Mouse (Mus musculus) neural tube, embryonic 10.5 days (tissue): ENCODE results near the gene Cfc1.
A peak's percentile ranks its signal among the peaks of the same experiment; 100 is the strongest.
"Not testable (repeated sequence)": the region's sequence is repeated elsewhere in the genome, so short reads cannot be mapped to it uniquely, and the experiment has no call there.

ENCODE experiments used
- DNase-seq: peaks from one replicate; pipeline ENCODE4 v3.0.0-alpha.2; 2017; ENCODE audit warnings: low spot score; ENCODE audit errors: extremely low spot score

Gene Cfc1

DNA sequence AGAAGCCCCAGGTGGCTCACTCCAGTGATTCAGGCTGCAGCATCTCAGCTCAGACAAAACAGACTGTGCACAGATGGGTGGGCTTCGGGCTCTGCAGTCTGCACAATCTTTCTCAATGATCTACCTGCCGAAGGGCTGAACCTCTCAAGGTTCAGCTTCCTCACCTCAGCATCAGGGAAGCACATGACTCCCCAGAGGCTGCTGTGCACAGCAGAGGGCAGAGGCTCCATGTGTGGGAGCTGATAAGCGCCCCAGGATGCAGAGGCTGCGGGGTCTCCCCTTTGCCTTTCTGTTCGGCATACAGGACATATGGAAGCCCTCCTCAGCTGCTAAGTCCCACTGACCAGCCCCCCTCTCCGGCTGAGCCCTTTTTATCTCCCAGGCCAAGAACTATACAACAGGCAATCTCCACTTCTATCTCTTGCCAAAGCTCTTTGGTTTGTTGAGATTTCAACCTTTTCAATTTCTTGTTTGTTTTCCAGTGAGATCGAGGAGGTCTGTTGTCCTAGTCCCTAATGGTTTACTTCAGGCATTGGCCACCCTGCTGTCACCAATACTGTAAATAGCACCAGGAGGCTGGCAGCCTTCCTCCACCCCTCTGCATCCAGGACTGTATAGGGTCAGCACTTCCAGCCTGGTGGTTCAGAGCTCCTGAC lies at the start of gene Cfc1:
Gene Cfc1, plus strand, starts transcription at position 606 of the 656 bp plus-strand sequence.
- not testable (repeated sequence) for DNase-seq

DNA sequence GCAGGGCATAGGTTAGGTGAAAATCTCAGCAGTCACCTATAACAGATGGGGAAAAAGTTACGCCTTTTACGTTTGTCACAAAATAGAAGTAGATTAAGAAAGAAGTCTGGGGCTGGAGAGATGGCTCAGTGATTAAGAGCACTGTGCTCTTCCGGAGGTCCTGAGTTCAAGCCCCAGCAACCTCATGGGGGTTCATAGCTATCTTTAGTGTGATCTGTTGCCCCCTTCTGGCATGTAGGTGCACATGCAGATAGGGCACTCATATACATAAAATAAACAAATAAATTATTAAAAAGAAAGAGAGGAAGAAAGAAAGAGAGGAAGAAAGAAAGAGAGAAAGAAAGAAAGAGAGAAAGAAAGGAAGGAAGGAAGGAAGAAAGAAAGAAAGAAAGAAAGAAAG lies 48.1 kb upstream of the Cfc1 start:
- no peak for DNase-seq

DNA sequence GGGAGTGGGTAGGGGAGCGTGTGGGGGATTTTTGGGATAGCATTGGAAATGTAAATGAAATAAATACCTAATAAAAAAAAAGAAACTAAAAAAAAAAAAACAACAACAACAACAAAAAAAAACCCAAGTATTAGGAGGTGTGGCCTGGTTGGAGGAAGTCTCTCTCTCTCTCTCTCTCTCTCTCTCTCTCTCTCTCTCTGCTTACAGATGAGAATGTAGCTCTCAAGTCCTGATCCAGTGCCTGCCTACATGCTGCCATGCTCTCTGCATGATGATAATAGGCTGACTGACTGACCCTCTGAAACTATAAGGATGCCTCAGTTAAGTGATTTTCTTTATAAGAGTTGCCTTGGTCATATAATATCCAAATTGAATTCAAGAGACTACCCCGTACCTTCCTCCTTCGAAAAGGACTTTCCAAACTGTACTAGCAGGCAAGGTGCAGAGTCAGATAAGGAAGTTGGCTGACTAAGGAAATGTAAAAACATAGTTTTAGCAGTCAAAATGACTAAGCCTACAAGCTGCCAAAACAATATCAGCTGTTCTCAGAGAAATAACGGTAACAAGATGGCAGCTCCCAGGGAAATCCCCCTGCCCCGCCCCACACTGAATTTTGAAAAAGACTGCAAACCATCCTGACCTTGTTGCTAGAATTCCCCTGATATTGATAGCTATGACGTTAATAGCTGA lies 45.5 kb upstream of the Cfc1 start:
- DNase-seq: no peak

DNA sequence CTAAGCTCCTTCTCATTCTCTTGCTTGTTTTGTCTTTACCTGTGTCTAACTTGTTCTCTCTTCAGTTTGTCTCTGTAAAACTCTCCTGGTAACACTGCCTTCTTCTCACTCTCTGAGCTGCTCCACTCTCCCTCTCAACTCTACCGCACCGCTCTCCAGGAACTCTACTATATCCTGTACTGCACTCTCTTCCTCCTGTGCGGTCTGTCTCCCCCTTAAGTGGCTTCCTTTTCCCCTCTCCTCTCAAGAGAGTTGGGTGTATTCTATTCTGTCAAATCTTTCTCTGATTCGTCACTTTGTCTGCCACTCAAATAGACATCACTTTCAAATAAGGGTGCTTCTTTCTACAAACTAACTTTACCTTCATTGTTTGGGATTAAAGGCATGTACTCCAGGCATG lies 44.0 kb upstream of the Cfc1 start:
- DNase-seq: no peak

DNA sequence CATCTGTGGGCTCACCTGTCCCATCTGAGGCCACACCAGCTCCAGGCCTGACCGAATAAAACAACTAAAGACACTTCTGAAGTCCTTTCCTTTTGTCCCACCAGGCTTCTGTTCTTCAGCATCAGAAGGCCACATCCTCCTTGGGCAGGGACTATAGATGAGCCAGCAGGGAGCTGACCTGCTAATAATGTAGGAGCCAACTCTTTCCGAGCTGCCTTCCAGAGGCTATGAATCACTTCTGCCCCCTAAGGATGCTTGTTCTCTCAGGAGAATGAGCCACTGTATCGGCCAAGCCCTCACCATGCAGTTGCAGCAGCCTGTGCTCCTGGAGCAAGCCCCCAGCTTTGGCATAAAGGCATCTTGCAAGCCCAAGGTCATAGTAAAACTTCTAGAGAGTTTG lies 32.5 kb upstream of the Cfc1 start:
- DNase-seq: no peak

DNA sequence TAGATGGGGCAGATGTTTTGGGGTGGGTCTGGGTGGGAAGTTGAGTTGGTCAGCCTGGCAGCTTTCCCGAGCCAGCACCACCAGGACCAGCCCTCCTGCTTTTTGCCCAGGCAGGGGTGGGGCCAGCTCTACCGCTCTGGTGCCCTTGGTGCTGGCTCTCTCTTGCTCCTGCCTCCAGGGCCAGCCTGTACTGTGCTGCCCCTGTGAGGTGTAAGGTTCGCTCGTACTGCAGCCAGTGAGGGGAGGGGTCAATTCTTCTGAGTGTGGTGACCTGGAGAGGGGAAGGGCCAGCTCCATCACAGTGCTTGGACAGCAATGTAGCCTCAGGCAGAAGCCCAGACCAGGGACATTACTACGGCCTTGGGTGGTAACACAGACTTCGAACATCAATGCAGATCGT lies 30.1 kb upstream of the Cfc1 start:
- DNase-seq: no peak

DNA sequence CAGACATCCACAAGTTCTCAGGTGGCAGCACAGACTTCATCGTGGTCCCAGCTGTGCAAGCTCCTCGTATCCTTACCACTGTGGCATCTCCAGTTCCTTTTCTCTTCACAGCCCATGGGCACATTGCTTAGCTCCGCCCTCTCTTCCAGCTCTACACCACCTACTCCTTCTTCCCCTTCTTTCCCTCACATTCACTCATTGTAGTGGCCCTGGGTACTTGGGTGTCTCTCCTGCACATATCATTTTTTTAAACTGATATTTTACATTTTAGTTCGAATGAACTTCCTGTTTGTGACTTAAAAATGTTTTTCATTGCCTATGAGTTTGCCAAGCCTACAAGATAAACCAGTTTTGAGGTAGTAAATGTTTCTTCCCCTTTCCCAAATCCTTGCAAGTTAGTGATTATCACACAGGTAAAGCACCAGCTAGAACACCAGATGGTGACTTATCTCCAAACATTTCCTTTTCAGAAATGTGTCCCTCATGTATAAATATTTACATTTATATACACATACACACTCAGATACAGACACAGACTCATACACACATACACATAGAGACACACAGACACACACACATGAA lies 29.4 kb upstream of the Cfc1 start:
- no peak for DNase-seq

DNA sequence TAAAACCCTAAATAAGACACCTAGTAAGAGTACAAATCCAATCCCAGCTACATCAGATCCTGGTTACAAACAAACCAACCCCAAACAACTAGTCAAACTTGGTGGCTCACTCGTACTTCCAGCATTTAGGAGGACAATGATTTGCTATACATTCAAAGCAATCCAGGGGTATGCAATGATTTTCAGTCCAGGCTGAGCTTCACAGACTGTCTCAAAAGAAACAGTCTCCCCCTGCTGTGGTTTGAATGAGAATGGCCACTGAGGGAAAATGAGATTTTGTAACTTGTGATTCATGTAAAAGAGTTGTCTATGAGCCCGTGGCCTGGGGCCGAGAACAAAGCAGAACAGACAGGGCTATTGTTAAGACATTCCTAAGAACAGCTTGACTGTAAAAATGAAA lies 27.5 kb upstream of the Cfc1 start:
- DNase-seq: no peak

DNA sequence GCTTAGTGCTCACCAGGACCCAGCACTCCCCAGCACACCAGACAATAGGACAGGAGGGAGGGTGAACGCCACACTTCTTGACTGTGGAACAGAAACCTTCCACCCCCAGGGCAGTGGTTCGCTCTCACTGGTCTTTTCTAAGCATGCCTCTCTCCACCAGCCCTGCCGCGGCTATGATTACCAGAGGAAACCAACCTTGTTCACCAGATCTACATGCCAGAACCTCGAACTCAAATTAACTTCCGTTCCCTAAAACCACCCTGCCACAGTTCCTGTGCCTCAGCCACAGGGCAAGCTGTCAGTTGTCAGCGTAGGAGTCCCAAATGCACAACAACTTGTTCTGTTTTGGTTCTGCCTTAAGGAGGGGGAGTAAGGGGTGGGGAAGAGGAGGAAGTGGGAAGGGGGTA lies 24.9 kb upstream of the Cfc1 start:
- no peak for DNase-seq

DNA sequence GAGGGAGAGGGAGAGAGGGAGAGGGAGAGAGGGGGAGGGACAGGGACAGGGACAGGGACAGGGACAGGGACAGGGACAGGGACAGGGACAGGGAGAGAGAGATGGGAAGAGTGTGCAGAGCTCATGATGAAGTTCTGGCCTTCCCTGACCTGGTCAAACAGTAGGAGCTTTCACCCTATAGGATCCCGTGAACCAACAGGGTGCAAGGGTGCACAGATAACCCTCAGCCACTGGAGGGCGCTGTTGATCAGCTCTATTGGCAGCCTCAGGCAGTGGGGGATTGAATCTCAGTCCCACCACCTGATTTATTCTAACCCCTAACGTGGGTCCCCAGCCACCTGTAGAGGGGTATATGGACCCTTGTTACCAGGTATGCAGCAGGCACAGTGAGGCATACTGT lies 24.4 kb upstream of the Cfc1 start:
- DNase-seq: peak; percentile 66

DNA sequence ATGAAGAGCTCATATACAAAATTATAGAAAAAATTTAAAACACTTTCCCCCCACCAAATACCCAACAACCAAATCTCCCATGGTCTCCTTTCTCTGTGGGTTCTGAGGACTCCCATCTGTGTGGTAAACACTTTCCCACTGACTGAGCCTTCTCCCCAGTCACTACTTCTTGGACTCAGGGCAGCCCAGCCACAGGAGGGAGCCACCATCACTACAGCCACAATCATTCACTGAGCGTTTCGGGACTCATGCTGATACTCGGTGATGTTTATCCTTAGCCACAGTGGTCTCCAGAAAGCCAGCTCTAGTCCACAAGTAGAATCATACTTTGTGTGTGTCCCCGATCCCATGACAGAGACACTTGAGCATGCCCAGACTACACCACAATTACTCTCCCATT lies 22.4 kb upstream of the Cfc1 start:
- DNase-seq: no peak

DNA sequence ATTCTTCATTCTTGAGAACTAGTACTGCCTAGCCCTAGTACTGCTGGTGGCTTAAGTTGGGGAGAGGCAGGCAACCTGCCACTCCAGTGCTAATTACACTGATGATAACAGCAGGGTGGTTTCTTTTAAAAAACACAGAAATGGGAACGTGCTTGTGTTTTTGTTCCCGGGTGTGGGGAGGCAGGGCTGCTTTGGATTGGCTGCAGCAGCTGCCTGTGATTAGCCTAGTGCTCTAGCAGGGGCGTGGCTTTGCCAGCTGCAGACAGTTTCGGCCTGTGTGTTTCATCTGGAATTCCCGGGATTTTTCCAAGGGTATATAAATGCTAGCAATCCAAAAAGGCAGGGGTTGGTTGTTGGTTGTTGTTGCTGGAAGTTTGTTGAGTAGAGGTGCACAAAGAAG lies 18.9 kb upstream of the Cfc1 start:
- no peak for DNase-seq

DNA sequence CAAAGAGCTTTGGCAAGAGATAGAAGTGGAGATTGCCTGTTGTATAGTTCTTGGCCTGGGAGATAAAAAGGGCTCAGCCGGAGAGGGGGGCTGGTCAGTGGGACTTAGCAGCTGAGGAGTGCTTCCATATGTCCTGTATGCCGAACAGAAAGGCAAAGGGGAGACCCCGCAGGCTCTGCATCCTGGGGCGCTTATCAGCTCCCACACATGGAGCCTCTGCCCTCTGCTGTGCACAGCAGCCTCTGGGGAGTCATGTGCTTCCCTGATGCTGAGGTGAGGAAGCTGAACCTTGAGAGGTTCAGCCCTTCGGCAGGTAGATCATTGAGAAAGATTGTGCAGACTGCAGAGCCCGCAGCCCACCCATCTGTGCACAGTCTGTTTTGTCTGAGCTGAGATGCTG lies 18.2 kb upstream of the Cfc1 start:
- DNase-seq: not testable (repeated sequence)

DNA sequence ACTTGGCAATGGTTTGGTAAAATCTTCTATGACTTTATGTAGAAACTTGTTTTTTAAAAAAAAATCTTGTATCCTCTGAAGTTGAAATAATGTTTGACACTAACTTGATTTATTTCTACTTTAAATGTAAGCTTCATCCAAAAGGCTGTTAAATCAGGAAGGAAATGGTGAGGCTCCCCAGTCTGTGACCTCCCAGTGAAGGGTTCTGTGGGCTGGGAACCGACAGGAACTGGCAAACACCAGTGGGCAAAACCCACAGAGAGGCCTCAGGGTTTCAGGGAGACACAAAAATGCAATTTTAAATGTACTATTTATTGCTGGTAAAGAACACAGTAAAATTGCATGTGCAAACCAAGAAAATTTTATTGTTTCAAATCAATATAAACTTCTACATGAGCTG lies 17.7 kb upstream of the Cfc1 start:
- not testable (repeated sequence) for DNase-seq

DNA sequence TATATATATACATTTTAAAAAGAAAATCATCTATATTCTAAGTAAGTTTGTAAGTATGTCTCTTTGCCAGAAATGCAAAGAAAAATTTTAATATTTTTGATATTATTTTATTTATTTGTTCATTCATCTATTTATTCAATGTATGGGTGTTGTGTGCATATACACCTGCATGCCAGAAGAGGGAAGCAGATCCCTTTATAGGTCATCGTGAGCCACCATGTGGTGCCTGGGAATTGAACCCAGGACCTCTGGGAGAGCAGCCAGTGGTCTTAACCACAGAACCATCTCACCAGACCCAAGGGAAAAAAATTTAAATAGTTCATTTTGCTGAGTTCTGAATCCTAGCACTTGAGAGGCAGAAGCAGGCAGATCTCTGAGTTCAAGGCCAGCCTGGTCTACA lies 17.2 kb upstream of the Cfc1 start:
- no peak for DNase-seq

DNA sequence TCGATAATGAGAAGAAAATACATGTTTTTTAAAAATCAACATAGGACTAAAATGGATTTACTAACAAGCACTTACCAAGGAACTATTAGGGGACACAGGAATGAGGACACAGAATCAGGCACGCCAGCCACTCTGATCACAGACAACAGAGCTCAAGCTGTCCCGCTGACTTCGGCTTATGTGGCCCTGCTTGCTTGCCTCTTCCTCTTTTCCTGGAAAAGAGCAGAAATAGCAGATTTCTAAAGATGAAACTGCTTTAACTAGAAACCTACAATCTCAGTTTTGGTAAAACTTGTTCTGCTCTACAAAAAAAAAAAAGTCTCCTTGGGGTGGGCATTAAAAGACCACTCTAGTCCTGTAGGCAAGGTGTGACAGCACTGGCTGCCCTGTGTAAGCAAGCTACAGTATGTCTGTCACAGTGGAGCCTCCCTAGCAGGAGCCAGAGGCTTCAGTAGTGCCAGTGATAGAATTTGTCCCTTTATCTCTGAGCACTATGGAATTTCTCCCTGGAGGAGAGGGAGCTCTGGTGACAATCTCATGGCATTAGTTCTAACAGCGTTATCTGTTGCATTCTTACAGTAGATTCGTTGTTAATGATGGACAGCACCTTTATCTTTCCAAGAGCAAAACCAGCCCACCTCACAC lies 13.1 kb upstream of the Cfc1 start:
- no peak for DNase-seq

DNA sequence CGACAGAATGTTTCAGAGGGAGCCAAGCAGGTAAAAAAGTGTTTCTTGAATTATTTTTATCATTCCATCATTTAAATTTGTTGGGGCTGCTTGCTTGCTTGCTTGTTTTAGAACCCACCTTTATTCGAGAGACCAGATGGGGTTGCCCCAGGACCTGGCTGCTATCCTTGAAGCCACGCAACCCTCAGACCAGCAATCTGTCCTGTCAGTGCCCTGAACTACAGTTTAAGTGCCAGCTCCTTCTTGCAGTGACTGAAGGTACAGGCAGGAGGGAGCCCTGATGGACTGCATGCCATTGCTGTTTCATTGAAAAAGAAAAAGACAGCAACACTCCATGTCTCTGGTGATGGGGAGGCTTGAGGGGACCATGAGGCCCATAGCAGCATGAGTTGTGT lies 12.6 kb upstream of the Cfc1 start:
- DNase-seq: no peak

DNA sequence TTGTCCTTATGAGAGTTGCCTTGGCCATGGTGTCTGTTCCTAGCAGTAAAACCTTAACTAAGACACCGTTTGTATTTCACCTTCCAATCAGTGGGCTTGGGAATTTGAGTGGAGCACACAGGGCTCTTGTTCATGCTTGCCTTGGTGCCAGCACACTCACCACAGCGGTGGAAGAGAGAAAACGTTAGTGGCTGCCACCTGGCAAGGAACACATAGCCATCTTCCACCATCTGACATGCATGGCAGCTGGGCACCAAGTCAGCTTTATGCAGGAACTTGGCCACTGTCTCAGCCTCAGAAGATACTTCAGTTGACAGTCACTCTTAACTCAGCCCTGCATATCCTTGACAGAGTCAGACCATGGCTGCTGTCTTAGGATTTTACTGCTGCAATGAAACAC lies 11.8 kb upstream of the Cfc1 start:
- no peak for DNase-seq

DNA sequence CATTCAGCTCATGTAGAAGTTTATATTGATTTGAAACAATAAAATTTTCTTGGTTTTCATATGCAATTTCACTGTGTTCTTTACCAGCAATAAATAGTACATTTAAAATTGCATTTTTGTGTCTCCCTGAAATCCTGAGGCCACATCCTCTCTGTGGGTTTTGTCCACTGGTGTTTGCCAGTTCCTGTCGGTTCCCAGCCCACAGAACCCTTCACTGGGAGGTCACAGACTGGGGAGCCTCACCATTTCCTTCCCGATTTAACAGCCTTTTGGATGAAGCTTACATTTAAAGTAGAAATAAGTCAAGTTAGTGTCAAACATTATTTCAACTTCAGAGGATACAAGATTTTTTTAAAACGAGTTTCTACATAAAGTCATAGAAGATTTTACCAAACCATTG lies 874 bp upstream of the Cfc1 start:
- DNase-seq: not testable (repeated sequence)

DNA sequence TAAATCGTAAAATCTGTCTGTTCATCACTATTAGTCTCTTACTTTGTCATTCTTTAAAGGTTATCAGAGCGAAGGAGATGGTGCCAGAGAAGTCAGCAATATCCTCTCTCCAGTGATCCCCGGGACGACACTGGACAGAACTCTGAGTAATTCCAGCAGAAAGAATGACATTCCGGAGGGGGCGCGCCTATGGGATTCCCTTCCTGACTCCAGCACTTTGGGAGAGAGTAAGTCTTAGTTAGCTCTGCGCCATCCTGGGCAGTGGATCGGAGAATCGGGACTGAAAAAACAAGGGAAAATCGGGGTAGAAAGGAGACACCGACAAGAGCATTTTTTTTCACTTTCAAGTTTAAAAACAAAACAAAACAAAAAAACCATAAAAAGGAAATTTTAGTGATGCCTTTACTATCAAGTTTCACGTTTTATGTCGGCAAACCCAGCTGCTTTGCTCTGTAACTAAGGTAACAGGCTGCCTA lies 881 bp downstream of the Cfc1 start:
- no peak for DNase-seq

DNA sequence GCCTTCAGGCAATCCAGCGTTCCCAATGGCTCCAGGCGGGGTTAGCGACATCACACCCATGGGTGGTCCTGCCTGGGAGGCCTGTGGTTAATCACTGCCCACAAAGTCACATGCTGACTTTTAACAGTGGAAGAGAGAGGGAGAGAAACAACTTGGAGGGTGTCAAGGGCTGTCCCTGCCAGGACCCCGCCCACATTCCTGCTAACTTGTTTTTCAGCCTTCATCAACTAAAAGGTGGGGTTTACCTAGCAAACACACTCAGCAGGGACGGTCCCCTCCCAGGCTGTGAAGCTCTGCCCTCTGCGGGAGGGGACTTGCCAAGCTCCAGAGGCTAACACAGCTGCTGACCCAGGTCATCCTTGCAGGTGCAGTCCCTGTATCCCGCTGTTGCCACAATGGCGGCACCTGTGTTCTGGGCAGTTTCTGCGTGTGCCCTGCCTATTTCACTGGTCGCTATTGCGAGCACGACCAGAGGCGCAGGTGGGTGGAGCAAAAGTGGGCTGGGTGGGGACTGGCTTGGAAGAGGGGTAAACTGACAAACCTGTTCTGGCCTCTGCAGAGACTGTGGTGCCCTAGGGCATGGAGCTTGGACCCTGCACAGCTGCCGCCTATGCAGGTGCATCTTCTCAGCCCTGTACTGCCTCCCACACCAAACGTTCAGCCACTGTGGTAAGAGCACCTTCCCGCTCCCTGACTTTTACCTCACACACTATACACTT lies 1.5 kb downstream of the Cfc1 start:
- DNase-seq: peak; percentile 20

DNA sequence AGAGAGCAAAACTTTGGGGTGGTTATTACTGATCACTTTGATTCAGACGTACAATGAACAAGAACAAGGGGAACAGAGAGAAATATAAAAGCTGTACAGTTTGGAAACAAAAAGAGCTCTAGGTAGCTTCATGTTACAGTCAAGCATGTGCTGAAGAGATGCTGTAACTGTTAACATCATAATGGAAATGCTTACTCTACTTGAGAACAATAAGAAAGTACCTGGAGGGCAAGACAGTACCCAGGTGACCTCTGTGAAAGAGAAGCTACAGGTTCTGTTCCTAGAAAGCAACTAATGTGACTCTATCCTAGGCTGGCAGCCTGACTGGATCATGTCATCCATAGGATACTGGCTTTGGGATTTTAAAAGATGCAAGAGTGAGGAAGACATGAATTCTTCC lies 11.6 kb downstream of the Cfc1 start:
- DNase-seq: no peak
